Mouse (Mus musculus) testis, adult 2 months (tissue): ENCODE data around the gene Hspg2.

Experiments used
- CTCF ChIP-seq: fragments of 200-500 bp; IDR thresholded peaks from 2 replicates; pipeline ENCODE4 v1.5.1; 2012; ENCODE audit warnings: low read depth, mild to moderate bottlenecking, inconsistent platforms, low read length, moderate library complexity; ENCODE audit not compliant: control insufficient read depth, insufficient read depth, insufficient replicate concordance
- POLR2A ChIP-seq: fragments of 200-500 bp; IDR thresholded peaks from 2 replicates; pipeline ENCODE4 v1.6.1; 2012; ENCODE audit warnings: low read depth, mild to moderate bottlenecking, inconsistent platforms, low read length, moderate library complexity; ENCODE audit not compliant: control insufficient read depth

GRCm38 (mm10) chr4:137480993-137481340 is 12.4 kb downstream of the Hspg2 start:
- TF ChIP-seq CTCF (no peak), POLR2A (no peak)
